Mouse (Mus musculus): ENCODE measurements around the gene Pla1a.

Pla1a gene

GRCm38 (mm10) chr16:38359857-38360256 is 73.1 kb downstream of the Pla1a start:
- Histone ChIP-seq H3K9me3 (ENCODE audit: low read length) (no peaks in the 10 kb centered on the region), H3K4me3 (replicated peaks; ENCODE audit: low read length) (no peak overlapping the region), H3K27me3 (ENCODE audit: insufficient read depth, low read length) (peaks cover 10% of the 10 kb centered on the region), H3K4me1 (replicated peaks; ENCODE audit: low read depth, low read length) (peaks cover 7% of the 10 kb centered on the region; the same call in 1 of the 2 replicates), H3K36me3 (ENCODE audit: insufficient read depth, low read length) (0 out of 2 replicates have a peak, but pooled peaks cover 4% of the 10 kb centered on the region)
- TF ChIP-seq POU5F1 (IDR thresholded peaks at IDR 0.05; ENCODE audit: borderline replicate concordance, low read length) (no peak), NANOG (IDR thresholded peaks at IDR 0.05; ENCODE audit: borderline replicate concordance, low read length) (no peak), CTCF (conservative IDR thresholded peaks at IDR 0.05; ENCODE audit: low read length) (no peak)

GRCm38 (mm10) chr16:38359241-38359640 is 73.7 kb downstream of the Pla1a start:
- TF ChIP-seq POU5F1 (IDR thresholded peaks at IDR 0.05; ENCODE audit: borderline replicate concordance, low read length), result no peak
- no peak for TF ChIP-seq CTCF (conservative IDR thresholded peaks at IDR 0.05; ENCODE audit: low read length)
- TF ChIP-seq NANOG (IDR thresholded peaks at IDR 0.05; ENCODE audit: borderline replicate concordance, low read length), result no peak
- Histone ChIP-seq H3K36me3 (ENCODE audit: insufficient read depth, low read length) (peaks cover 6% of the 10 kb centered on the region; the same call in 1 of the 2 replicates), H3K4me1 (replicated peaks; ENCODE audit: low read depth, low read length) (peaks cover 7% of the 10 kb centered on the region; the same call in 1 of the 2 replicates), H3K27me3 (ENCODE audit: insufficient read depth, low read length) (peaks cover 10% of the 10 kb centered on the region), H3K9me3 (ENCODE audit: low read length) (no peaks in the 10 kb centered on the region), H3K4me3 (replicated peaks; ENCODE audit: low read length) (no peak overlapping the region)

- no peak overlapping the region for H3K4me3 ChIP-seq (replicated peaks; ENCODE audit: low read length)
- peaks cover 7% of the 10 kb centered on the region; the same call in 1 of the 2 replicates for H3K4me1 ChIP-seq (replicated peaks; ENCODE audit: low read depth, low read length)
- no peak for TF ChIP-seq CTCF (conservative IDR thresholded peaks at IDR 0.05; ENCODE audit: low read length)
- no peak for TF ChIP-seq POU5F1 (IDR thresholded peaks at IDR 0.05; ENCODE audit: borderline replicate concordance, low read length)
- no peak for TF ChIP-seq NANOG (IDR thresholded peaks at IDR 0.05; ENCODE audit: borderline replicate concordance, low read length)
- peaks cover 10% of the 10 kb centered on the region for H3K27me3 ChIP-seq (ENCODE audit: insufficient read depth, low read length)
- H3K9me3 ChIP-seq (ENCODE audit: low read length), result no peaks in the 10 kb centered on the region
- H3K36me3 ChIP-seq (ENCODE audit: insufficient read depth, low read length), result peaks cover 12% of the 10 kb centered on the region; the same call in 1 of the 2 replicates
These were observed 74.6 kb downstream of the Pla1a start for GRCm38 (mm10) chr16:38358256-38358812.

- H3K27me3 ChIP-seq (ENCODE audit: insufficient read depth, low read length), result no peaks in the 10 kb centered on the region
- H3K4me3 ChIP-seq (replicated peaks; ENCODE audit: low read length), result no peak overlapping the region
- peaks cover 48% of the 10 kb centered on the region for H3K36me3 ChIP-seq (ENCODE audit: insufficient read depth, low read length)
- TF ChIP-seq NANOG (IDR thresholded peaks at IDR 0.05; ENCODE audit: borderline replicate concordance, low read length), result no peak
- no peak for TF ChIP-seq CTCF (conservative IDR thresholded peaks at IDR 0.05; ENCODE audit: low read length)
- no peak for TF ChIP-seq POU5F1 (IDR thresholded peaks at IDR 0.05; ENCODE audit: borderline replicate concordance, low read length)
- peaks cover 9% of the 10 kb centered on the region for H3K4me1 ChIP-seq (replicated peaks; ENCODE audit: low read depth, low read length)
- no peaks in the 10 kb centered on the region for H3K9me3 ChIP-seq (ENCODE audit: low read length)
These were observed 78.6 kb downstream of the Pla1a start for GRCm38 (mm10) chr16:38354185-38354913.

- H3K4me1 ChIP-seq (replicated peaks; ENCODE audit: low read depth, low read length), result peaks cover 9% of the 10 kb centered on the region
- no peaks in the 10 kb centered on the region for H3K27me3 ChIP-seq (ENCODE audit: insufficient read depth, low read length)
- H3K9me3 ChIP-seq (ENCODE audit: low read length), result no peaks in the 10 kb centered on the region
- TF ChIP-seq CTCF (conservative IDR thresholded peaks at IDR 0.05; ENCODE audit: low read length) (no peak), POU5F1 (IDR thresholded peaks at IDR 0.05; ENCODE audit: borderline replicate concordance, low read length) (no peak), NANOG (IDR thresholded peaks at IDR 0.05; ENCODE audit: borderline replicate concordance, low read length) (no peak)
- H3K36me3 ChIP-seq (ENCODE audit: insufficient read depth, low read length), result peaks cover 54% of the 10 kb centered on the region
- no peak overlapping the region for H3K4me3 ChIP-seq (replicated peaks; ENCODE audit: low read length)
These were observed 79.3 kb downstream of the Pla1a start for GRCm38 (mm10) chr16:38353642-38354041.

- no peak for TF ChIP-seq POU5F1 (IDR thresholded peaks at IDR 0.05; ENCODE audit: borderline replicate concordance, low read length)
- TF ChIP-seq NANOG (IDR thresholded peaks at IDR 0.05; ENCODE audit: borderline replicate concordance, low read length), result no peak
- Histone ChIP-seq H3K4me3 (replicated peaks; ENCODE audit: low read length) (no peak overlapping the region), H3K27me3 (ENCODE audit: insufficient read depth, low read length) (no peaks in the 10 kb centered on the region), H3K4me1 (replicated peaks; ENCODE audit: low read depth, low read length) (peaks cover 17% of the 10 kb centered on the region), H3K36me3 (ENCODE audit: insufficient read depth, low read length) (peaks cover 59% of the 10 kb centered on the region), H3K9me3 (ENCODE audit: low read length) (no peaks in the 10 kb centered on the region)
These were observed 80.1 kb downstream of the Pla1a start for GRCm38 (mm10) chr16:38352851-38353250.

GRCm38 (mm10) chr16:38352031-38352430 is 80.9 kb downstream of the Pla1a start:
- TF ChIP-seq POU5F1 (IDR thresholded peaks at IDR 0.05; ENCODE audit: borderline replicate concordance, low read length) (no peak), NANOG (IDR thresholded peaks at IDR 0.05; ENCODE audit: borderline replicate concordance, low read length) (no peak), CTCF (conservative IDR thresholded peaks at IDR 0.05; ENCODE audit: low read length) (no peak)
- no peaks in the 10 kb centered on the region for H3K9me3 ChIP-seq (ENCODE audit: low read length)
- no peak overlapping the region for H3K4me3 ChIP-seq (replicated peaks; ENCODE audit: low read length)
- H3K4me1 ChIP-seq (replicated peaks; ENCODE audit: low read depth, low read length), result peaks cover 22% of the 10 kb centered on the region
- no peaks in the 10 kb centered on the region for H3K27me3 ChIP-seq (ENCODE audit: insufficient read depth, low read length)
- H3K36me3 ChIP-seq (ENCODE audit: insufficient read depth, low read length), result peaks cover 59% of the 10 kb centered on the region

GRCm38 (mm10) chr16:38350939-38351338 is 82.0 kb downstream of the Pla1a start:
- TF ChIP-seq CTCF (conservative IDR thresholded peaks at IDR 0.05; ENCODE audit: low read length) (no peak), NANOG (IDR thresholded peaks at IDR 0.05; ENCODE audit: borderline replicate concordance, low read length) (no peak), POU5F1 (IDR thresholded peaks at IDR 0.05; ENCODE audit: borderline replicate concordance, low read length) (no peak)
- Histone ChIP-seq H3K9me3 (ENCODE audit: low read length) (no peaks in the 10 kb centered on the region), H3K4me1 (replicated peaks; ENCODE audit: low read depth, low read length) (peaks cover 27% of the 10 kb centered on the region), H3K36me3 (ENCODE audit: insufficient read depth, low read length) (peaks cover 55% of the 10 kb centered on the region), H3K27me3 (ENCODE audit: insufficient read depth, low read length) (no peaks in the 10 kb centered on the region), H3K4me3 (replicated peaks; ENCODE audit: low read length) (no peak overlapping the region)
